Mouse (Mus musculus) G1E (cell line): Measurements from ENCODE around the gene Esr2.

Source experiments
- CTCF ChIP-seq: IDR thresholded peaks from 2 replicates; pipeline ENCODE4 v1.5.1; 2012; ENCODE audit warnings: low read depth, low read length, inconsistent platforms, mixed read lengths
- GATA1 ChIP-seq: IDR thresholded peaks from 2 replicates; pipeline ENCODE4 v1.6.1; 2012; ENCODE audit warnings: borderline replicate concordance, low read length, inconsistent platforms, mixed read lengths
- GATA2 ChIP-seq: IDR thresholded peaks from 2 replicates; pipeline ENCODE4 v1.6.1; 2012; ENCODE audit warnings: low read depth, low read length, inconsistent platforms, borderline replicate concordance
- POLR2AphosphoS5 ChIP-seq: IDR thresholded peaks from 2 replicates; pipeline ENCODE4 v1.6.1; 2012; ENCODE audit warnings: low read depth, low read length, inconsistent platforms; ENCODE audit not compliant: insufficient replicate concordance
- TAL1 ChIP-seq: conservative IDR thresholded peaks from 2 replicates; pipeline ENCODE4 v1.6.1; 2012; ENCODE audit warnings: low read depth, low read length, inconsistent platforms, mixed read lengths

GRCm38 (mm10) chr12:76130281-76130680 lies 46.8 kb downstream of the Esr2 start:
- TF ChIP-seq GATA1 (no peak), CTCF (peak; percentile 64), TAL1 (no peak), GATA2 (no peak), POLR2AphosphoS5 (no peak)
